Mouse (Mus musculus) E14TG2a.4 (cell line): Measurements from ENCODE around the gene Abcb1a.

Source experiments
- CTCF ChIP-seq: conservative IDR thresholded peaks from 2 replicates; pipeline ENCODE4 v1.5.1; 2014; ENCODE audit warnings: low read length
- NANOG ChIP-seq: IDR thresholded peaks from 2 replicates; pipeline ENCODE4 v1.6.1; 2014; ENCODE audit warnings: borderline replicate concordance, low read length, mixed read lengths

DNA sequence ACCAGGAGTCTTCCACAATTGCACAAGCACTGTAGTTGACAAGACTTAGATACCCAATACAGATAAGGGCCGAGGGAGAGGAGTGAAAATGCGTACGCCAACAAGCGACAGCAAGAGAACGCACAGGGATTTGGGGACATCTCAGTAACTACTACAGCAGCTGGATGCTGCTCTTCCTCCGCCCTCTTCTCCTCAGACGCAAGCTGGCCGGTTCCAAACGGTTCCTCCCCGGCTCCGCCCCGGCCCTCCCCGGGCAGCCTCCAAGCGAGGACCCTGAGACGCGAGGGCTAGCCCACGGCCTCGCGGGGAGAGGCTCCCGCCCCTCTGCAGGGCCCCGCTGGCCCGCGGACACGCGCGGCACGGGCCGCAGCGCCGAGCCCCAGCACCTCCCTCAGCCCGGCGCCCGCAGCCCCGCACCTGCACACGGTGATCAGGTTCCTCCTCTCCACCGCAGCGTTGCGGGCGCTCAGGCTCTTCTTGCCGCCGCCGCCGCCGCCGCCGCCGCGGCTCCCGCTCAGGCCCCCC lies 37.7 kb upstream of the Abcb1a start:
- TF ChIP-seq CTCF (no peak), NANOG (no peak)
